Mouse (Mus musculus): ENCODE data around the gene Pole4.

DNA sequence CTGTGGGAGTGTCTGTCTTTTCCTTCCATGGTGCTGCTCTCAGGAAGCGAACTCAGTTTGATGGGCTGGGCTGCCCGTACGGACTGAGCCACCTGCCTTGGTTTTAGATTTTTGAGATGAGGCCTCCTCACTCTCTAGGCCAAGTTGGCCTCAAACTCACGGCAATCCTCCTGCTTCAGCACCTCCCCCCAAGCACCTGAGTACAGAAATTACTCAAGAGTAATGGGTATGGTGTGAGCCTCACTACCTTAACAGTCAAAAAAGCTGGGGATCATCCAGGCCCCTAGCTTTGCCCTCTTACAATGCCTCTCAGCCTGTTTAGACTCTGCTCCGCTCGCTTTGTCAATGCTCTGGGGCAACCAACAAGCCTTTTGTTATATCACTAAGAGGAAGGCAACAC, 49.6 kb upstream of the Pole4 start:
- TF ChIP-seq POLR2A (IDR thresholded peaks at IDR 0.05; ENCODE audit: low read depth, low read length), result no peak
- no peak for TF ChIP-seq CTCF (IDR thresholded peaks at IDR 0.05; ENCODE audit: extremely low read depth, insufficient read depth, insufficient read length, insufficient replicate concordance)
